Mouse (Mus musculus) olfactory bulb, adult 2 months (tissue): ENCODE data around the gene Tex48. TPM values are rescaled to one million over a fixed set of nuclear protein-coding genes. Genes with fewer than 3 reads are reported as not detected.

Source experiments
- H3K27ac ChIP-seq: fragments of 200-500 bp; 2 replicates; pipeline ENCODE4 v1.5.1; 2012; ENCODE audit warnings: low read depth, low read length; ENCODE audit not compliant: insufficient read depth
- H3K4me1 ChIP-seq: fragments of 200-500 bp; 2 replicates; pipeline ENCODE4 v1.6.1; 2012; ENCODE audit warnings: low read length; ENCODE audit not compliant: control insufficient read depth, insufficient read depth
- H3K4me3 ChIP-seq: fragments of 200-500 bp; 2 replicates; pipeline ENCODE4 v1.5.1; 2012; ENCODE audit warnings: mild to moderate bottlenecking, low read depth, low read length, moderate library complexity; ENCODE audit not compliant: insufficient read depth
- CTCF ChIP-seq: fragments of 200-500 bp; IDR thresholded peaks from 2 replicates; pipeline ENCODE4 v1.5.1; 2012; ENCODE audit warnings: low read depth, mild to moderate bottlenecking, low read length, moderate library complexity; ENCODE audit not compliant: insufficient read depth
- POLR2A ChIP-seq: fragments of 200-500 bp; IDR thresholded peaks from 2 replicates; pipeline ENCODE4 v1.6.1; 2012; ENCODE audit warnings: mild to moderate bottlenecking, low read depth, low read length, moderate library complexity; ENCODE audit not compliant: insufficient read depth
- WGBS: fragments of 180-500 bp; shearing (Covaris S2); methylation state at CpG from one replicate; pipeline ENCODE4 v1.1.7; 2018; 5-methylcytosine and 5-hydroxymethylcytosine counted together
- polyA plus RNA-seq: library from polyadenylated mRNA; stranded (reverse); fragments of >200 nt; gene quantifications from 2 replicates; pipeline ENCODE4 v1.2.4, GENCODE M21; 2012; ENCODE audit warnings: low replicate concordance; ENCODE audit not compliant: missing spikeins, insufficient read depth, insufficient read length

Tex48 gene
- polyA plus RNA-seq, 1 experiment, result not detected

GRCm38 (mm10) chr4:63601263-63601662 lies 21.0 kb downstream of the Tex48 start:
- TF ChIP-seq CTCF (no peak), POLR2A (no peak)
- Histone ChIP-seq H3K27ac (no peak overlapping the region), H3K4me1 (no peaks in the 10 kb centered on the region), H3K4me3 (no peak overlapping the region)

GRCm38 (mm10) chr4:63600786-63601185 lies 21.4 kb downstream of the Tex48 start:
- WGBS, result 83% methylated on average over 6 of the region's 6 CpGs

GRCm38 (mm10) chr4:63596010-63596409 lies 26.2 kb downstream of the Tex48 start:
- Histone ChIP-seq H3K4me3 (no peak overlapping the region), H3K27ac (no peak overlapping the region), H3K4me1 (no peaks in the 10 kb centered on the region)
- 96% methylated on average over 4 of the region's 4 CpGs for WGBS
- TF ChIP-seq CTCF, result no peak
- no peak for TF ChIP-seq POLR2A

More at GRCm38 (mm10) chr4:63600786-63601185, 21.4 kb downstream of the Tex48 start:
- H3K27ac ChIP-seq, result no peak overlapping the region
- no peak overlapping the region for H3K4me3 ChIP-seq
- no peaks in the 10 kb centered on the region for H3K4me1 ChIP-seq
- TF ChIP-seq POLR2A, result no peak
- TF ChIP-seq CTCF, result no peak

GRCm38 (mm10) chr4:63595259-63595658 lies 27.0 kb downstream of the Tex48 start:
- 81% methylated on average over 10 of the region's 10 CpGs for WGBS
- TF ChIP-seq POLR2A (no peak), CTCF (no peak)
- Histone ChIP-seq H3K27ac (no peak overlapping the region), H3K4me3 (no peak overlapping the region), H3K4me1 (no peaks in the 10 kb centered on the region)

- Histone ChIP-seq H3K4me1 (no peaks in the 10 kb centered on the region), H3K4me3 (no peak overlapping the region), H3K27ac (no peak overlapping the region)
- WGBS, result 76% methylated on average over 5 of the region's 5 CpGs
- TF ChIP-seq POLR2A (no peak), CTCF (no peak)
Measured at GRCm38 (mm10) chr4:63594459-63595110, 27.6 kb downstream of the Tex48 start.

GRCm38 (mm10) chr4:63590538-63590937 lies 31.7 kb downstream of the Tex48 start:
- Histone ChIP-seq H3K4me1 (no peaks in the 10 kb centered on the region), H3K27ac (no peak overlapping the region), H3K4me3 (no peak overlapping the region)
- no peak for TF ChIP-seq CTCF
- WGBS, result 90% methylated on average over 4 of the region's 4 CpGs

GRCm38 (mm10) chr4:63589987-63590386 lies 32.2 kb downstream of the Tex48 start:
- Histone ChIP-seq H3K4me1 (no peaks in the 10 kb centered on the region), H3K27ac (no peak overlapping the region), H3K4me3 (no peak overlapping the region)
- TF ChIP-seq POLR2A (no peak), CTCF (no peak)
- WGBS, result 84% methylated on average over 7 of the region's 7 CpGs

GRCm38 (mm10) chr4:63586240-63586639 lies 36.0 kb downstream of the Tex48 start:
- Histone ChIP-seq H3K27ac (no peak overlapping the region), H3K4me1 (no peaks in the 10 kb centered on the region), H3K4me3 (no peak overlapping the region)
- WGBS, result 86% methylated on average over 2 of the region's 2 CpGs
- TF ChIP-seq POLR2A, result no peak
- no peak for TF ChIP-seq CTCF

- Histone ChIP-seq H3K4me1 (peaks cover 2% of the 10 kb centered on the region), H3K27ac (no peak overlapping the region), H3K4me3 (no peak overlapping the region)
- WGBS, result 85% methylated on average over 10 of the region's 10 CpGs
- TF ChIP-seq CTCF, result no peak
- TF ChIP-seq POLR2A, result no peak
Measured at GRCm38 (mm10) chr4:63585216-63585615, 37.0 kb downstream of the Tex48 start.

- 89% methylated on average over 5 of the region's 5 CpGs for WGBS
- peaks cover 10% of the 10 kb centered on the region for H3K4me1 ChIP-seq
- no peak overlapping the region for H3K27ac ChIP-seq
- H3K4me3 ChIP-seq, result no peak overlapping the region
- TF ChIP-seq CTCF (no peak), POLR2A (no peak)
Measured at GRCm38 (mm10) chr4:63582580-63582979, 39.6 kb downstream of the Tex48 start.
